Mouse (Mus musculus): ENCODE measurements around the gene Ano7. TPM values are rescaled to one million over a fixed set of nuclear protein-coding genes. Genes with fewer than 3 reads are reported as not detected.

Ano7 gene
- not detected for total RNA-seq (2021)
- polyA plus RNA-seq (2012; rRNA removed) = 0.07 and 0.21 TPM in 2 replicates
- long read RNA-seq = 0 reads

DNA sequence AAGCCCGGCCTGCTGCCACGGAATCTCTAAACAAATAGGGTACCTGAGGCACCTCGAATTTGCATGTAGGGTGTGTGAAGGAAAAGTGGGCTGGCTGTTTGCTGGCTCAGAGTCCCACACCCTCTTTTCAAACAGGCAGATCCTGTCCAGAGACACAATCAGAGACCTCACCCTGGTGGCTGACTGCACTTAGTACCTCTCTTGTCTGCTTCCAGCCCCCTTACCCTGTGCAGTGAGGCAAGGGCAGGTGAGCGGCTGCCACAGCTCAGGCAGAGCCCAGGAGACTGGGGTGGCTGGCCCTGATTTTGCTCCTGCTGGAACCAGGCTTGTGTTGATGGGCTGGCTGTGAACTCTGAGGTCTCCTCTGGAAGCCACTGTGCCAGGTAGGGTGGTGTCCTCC lies at the start of gene Ano7:
Ano7 (plus strand) TSS at position 266 of the 400 bp plus-strand sequence.
- no peak for DNase-seq

DNA sequence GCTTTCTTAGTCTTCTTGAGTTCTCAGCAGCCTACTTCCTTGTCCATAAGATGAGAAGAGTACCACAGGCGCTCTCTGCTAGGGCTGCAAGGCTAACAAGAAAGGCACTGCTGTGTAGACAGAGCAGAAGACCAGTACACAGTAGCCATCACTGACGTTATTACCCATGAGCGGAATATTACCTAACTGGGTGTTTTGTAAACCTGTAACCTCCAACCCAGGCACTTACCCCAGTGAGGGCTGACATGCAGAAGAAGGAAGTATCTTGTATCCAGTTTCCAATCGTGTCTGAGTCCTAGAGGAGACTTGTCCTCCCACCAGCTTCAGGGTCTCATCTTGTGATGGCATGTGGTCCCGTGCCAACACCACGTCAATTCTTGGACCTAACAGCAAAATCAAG lies 49.8 kb upstream of the Ano7 start:
- no peak for DNase-seq

DNA sequence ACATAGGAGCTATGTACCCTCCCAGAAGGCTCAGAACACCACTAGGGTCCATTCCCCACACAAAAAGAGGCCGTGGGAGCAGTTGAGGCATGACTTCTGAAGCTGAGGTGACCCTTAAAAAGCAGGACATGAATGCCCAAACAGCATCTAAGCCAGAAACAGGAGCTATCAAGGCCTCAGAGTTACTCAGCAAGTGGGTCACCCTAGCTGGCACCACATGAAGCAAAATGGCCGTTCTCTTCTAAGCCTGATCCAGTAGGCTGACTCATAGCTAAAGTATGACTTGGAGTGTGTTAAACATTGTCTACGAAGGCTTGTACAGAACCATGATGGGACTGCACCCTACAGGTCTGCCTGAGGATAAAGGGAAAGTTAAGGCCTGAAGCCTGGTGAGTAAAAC lies 47.3 kb upstream of the Ano7 start:
- peak; percentile 73 for DNase-seq

DNA sequence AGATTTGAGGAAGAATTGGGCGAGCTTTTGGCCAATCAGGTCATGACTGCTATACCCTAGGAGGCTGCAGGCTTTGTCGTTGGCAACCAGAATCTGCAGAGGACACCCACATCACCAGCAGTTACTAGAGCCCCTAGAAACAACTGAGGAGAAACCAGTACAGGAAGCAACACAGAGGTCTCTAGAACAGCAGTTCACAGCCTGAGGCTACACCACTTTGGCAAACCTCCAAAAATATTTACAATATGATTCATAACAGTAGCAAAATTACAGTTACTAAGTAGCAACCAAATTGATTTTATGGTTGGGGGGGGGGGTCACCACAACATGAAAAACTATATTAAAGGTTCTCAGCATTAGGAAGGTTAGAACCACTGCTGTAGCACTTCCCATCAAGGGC lies 39.1 kb upstream of the Ano7 start:
- no peak for DNase-seq

DNA sequence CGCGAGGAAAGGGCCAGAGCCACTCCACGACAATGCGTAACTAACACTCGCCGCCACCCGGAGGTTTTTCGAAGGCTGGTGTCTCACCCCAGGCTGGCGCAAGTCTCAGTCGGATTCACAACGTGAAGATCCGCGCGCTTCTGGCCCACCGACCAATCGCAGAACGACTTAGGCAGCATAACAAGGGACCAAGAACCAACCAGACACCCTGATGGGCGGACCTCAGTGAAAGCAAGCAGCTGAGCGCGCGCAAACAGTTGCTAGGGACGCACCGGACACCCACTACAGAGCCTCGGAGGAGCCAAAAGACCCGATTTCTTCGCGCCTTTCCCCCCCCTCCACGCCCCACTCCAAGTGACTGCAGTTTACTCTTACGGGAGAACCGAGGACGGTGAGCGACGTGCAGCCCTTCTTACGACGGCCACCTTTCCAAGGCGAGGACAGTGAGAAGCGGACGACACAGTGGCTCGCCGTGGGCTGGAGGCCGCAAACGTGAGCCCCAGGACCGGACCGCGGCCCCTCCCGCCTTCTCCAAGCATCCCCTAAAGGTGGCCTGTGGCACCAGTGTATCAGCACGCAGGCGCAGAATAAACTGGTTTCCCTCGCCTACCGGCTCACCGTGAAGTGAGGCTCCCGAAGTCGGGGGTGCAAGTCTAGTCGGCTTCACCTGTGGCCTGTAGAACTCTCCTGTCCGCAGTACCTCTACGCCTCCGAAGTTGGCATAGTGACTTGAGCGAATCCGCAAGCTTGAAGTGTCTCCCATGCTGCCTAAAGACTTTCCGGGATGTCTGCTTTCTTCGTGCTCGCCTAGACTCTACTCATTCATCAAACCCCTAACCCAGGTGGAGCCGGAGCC lies 30.9 kb upstream of the Ano7 start, which contains the start of the genes Ppp1r7 and Pask:
Ppp1r7 (plus strand) TSS at position 207 of the 856 bp plus-strand sequence.
Pask (minus strand) TSS at position 835 of the 856 bp plus-strand sequence.
- peak; percentile 96 for DNase-seq

DNA sequence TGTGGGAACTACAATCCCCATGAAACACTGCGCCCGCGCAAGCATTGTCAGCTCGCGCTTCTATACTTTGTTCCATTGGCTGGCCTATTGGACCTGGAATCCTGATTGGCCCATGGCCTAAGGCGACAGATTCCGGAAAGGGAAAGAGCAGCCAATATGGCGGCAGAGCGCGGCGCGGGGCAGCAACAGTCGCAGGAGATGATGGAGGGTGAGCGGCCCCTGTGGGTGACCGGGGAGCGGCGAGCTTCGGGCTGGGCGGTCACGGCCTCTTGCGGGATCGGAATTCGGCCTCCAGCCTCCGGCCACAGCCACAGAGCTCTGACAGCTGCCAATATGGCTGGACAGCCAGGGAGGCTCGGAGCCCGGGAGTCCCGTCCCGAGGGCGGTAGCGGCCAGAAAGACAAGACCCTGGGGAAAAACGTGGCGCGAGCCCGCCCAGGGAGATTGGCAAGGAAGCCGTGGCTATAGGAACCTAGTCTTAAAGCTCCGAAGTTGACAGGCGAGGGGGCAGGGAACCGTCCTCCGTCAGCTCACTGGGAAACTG lies 30.2 kb upstream of the Ano7 start:
- peak; percentile 95 for DNase-seq

DNA sequence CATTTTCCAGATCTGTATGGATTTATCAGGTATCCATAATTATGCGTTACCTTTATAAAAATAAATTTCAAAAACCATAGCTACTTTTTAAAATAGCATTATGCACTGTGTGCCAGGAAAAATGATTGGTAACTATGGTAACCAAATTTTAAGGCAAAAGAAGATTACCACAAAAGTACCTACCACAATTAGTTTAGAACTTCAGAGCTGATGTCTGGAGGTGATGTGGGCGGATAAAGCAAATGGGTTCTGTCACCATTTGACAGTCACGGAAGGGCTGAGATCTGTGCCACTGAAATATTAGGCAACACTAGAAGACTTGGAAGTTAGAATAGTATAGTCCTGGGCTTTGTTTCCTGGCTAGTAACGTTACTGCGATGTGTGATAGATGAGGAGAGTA lies 26.6 kb upstream of the Ano7 start:
- DNase-seq = no peak

DNA sequence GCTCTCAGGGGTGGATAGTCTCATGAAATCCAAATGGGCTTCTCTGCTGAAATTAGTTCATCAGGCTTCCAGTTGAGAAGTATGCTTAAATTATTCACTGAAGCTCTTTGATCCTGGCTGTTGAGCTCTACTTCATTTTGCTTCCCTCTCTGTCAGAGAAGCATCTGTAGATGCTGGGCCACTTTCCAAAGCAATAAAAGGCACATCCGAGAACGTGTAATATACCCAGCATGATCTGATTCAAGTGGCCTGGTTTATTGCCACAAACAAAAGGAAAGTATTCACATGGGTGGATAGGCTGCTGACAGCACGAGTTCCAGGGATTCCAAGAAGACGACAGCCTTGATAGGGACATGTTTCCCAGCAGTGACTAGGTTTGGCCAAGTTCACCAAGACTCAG lies 24.0 kb upstream of the Ano7 start:
- DNase-seq = no peak

DNA sequence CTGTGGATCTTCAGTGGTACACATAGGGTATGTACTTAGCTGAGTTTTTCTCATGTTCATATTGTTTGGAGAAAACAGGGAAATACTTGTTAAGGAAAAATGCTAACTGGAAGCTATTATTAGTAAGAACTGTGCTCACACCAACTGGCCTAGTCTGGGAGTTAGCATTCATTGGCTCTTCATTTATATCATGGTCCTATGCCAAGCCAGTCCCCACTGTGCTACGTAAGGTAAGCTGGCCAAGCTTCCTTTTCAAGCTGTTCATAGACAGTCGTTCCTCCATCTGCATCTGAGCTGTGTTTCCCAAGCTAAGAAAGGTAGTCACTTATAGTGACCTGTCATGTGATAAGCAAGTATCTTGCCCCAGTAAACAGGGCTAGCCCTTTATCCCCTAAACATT lies 21.0 kb upstream of the Ano7 start:
- no peak for DNase-seq

DNA sequence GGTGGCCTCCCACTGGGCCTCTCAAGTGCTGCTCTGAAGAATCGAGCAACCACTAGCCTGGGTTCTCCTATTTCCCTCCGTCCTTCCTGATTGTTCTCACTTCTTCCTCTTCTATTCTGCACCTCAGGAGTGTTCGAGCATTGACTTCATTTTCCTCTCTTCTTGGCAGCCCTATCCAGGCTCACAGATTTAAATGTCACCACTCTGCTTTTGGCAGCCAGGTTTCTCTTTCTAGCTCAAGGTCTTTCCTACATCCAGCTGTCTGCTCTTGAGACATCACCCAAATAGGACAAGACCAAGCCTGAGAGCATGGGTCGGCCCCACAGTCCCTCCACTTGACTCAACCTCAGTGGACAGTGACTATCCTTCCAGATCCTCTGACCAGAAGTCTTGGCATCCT lies 11.1 kb upstream of the Ano7 start:
- DNase-seq = peak; percentile 37

DNA sequence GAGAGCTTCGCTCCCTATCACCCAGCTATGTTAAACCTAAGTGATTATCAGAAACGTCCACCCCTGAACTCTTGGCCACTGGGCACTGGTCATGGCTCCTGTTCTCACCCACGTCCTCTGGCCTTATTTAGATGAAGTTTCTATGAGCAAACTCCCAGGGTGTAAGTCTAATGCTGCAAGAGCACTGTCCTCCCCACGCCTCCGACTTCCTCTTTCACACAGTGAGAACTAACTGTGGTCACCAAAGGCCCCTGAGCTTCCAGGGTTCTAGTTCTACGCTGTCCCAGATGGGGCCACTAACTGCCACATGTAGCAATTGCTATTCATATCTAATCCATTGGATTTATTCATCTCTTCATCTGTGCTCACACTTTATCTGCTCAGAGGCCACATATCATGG lies 8.1 kb upstream of the Ano7 start:
- no peak for DNase-seq

DNA sequence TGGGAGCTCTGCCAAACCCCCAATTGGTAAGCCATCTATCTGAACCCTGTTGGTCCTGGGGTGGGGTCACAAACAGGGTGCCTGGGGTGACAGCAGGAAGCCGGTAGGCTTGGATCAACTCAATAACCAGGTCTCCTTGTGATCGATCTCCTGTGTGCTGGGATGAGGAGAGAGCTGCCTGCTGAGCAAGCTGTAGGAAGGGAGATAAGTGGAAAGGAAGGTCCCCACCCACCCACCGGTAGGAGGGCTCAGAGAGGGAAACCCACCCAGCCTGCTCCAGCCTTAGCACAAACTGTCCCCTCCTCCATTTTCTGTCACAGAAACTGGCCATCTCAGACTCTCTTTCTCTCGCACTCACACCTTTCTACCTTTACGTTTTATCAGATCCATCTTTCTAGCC lies 3.6 kb downstream of the Ano7 start:
- DNase-seq = no peak

DNA sequence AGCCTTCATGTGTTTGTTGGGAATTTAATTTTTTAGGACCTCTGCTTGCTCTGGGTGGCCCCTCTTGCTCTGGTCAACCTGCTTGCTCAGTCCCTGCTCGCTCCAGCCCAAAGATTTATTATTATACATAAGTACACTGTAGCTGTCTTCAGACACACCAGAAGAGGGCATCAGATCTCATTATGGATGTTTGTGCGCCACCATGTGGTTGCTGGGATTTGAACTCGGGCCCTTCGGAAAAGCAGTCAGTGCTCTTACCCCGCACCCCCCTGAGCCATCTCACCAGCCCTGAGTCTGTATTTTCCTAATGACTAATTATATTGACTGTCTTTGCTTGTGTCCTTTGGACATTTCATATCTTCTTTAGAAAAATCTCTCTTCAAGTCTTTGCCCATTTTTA lies 5.4 kb downstream of the Ano7 start:
- DNase-seq = no peak

DNA sequence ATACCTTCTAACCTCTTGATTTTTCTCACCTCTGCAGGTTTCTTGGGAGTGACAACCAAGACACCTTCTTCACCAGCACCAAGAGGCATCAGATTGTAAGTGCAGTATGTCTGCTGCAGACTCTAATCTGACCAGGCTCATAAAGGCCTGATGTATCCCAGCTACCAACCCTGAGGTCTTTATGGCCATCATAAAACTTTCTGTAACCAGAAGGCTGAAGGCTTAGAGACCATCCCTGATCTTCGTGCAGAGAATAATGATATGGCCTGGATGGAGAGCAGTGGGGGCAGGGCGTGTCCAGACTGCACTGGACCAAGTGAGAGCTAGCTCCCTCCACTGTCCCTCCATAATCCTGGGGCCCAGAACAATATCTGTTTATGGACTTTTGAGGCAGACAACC lies 13.5 kb downstream of the Ano7 start:
- DNase-seq = no peak

DNA sequence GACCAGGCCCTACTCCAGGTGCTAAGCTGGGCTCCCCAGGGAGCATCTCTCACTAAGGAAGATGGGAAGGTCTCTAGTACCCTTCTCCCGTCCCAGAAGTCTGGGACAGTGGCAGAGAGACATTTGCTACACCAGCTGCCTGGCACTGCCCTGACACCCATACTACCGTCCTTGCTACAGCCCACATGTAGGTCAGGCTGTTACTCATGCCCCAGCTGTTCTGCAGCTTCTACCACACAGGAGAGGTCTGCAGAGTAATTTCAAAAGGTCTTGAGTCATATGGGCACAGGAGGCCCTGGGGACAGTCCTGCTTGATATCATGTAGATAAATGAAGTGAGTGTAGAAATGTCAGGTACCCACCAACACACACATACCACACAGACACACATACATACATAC lies 15.2 kb downstream of the Ano7 start:
- DNase-seq = peak; percentile 56

DNA sequence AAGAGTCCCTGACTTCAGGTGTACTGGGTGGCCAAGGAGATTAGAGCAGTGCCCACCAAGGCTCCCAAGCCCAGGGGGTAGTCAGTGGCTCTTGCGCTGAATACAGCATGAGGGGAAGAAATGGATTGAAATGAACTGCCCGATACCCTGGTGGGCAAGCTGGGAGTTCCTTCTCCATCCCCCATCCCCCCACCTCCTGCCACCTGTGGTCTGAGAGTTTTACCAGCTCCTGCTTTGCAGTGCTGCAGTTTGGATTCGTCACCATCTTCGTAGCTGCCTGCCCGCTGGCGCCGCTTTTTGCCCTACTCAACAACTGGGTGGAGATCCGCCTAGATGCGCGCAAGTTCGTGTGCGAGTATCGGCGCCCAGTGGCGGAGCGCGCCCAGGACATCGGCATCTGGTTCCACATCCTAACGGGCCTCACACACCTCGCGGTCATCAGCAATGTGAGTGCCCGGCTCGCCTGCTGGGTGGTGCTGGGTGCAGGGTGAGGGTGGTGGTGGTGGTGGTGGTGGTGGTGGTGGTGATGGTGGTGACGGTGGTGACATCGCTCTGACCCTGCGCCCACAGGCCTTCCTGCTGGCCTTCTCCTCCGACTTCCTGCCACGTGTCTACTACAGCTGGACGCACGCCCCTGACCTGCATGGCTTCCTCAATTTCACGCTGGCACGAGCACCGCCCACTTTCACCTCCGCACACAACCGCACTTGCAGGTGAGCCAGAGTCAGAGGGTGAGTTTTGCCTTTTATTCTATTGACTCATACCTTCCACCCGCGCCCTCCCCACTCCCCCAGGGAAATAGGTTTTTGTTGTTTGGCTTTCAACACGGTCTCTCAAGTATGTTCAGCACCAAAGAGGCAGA lies 27.7 kb downstream of the Ano7 start:
- no peak for DNase-seq

DNA sequence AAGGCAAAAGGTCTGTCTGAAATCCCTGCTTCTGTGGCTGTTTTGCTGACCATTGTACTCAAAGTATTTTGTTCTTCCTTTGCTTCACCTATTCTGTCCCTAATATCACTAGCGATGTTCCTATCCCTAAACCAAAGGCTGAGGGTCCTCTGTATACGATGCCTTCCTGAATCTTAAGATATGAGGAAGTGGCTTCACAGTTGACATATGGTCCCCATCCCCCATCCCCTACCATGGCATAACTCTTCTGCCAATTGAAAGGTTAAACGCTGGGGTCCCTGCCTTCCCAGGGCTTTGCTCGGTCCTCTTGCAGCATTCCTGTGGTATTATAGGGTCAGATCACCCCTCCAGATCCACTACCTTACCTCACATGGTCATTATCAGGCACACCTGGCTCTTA lies 29.7 kb downstream of the Ano7 start:
- DNase-seq = no peak

DNA sequence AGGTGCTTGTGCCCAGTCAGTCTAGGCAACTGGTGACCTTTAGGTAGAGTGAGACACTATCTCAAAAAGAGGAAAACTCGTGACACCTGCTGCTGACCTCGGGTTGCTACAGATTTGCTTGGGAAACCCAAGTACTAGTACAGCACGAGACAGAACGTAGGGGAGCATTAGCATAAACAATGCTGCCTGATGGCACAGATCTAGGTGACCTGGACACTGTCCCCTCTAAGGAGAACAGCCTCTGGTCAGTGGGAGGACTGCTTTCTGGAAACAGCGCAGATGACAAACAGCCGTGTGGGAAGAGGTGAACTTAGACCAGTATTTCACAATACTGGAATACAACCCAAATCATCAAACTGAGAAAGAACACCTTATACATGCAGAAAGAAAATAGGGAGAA lies 58.4 kb downstream of the Ano7 start:
- DNase-seq = no peak

DNA sequence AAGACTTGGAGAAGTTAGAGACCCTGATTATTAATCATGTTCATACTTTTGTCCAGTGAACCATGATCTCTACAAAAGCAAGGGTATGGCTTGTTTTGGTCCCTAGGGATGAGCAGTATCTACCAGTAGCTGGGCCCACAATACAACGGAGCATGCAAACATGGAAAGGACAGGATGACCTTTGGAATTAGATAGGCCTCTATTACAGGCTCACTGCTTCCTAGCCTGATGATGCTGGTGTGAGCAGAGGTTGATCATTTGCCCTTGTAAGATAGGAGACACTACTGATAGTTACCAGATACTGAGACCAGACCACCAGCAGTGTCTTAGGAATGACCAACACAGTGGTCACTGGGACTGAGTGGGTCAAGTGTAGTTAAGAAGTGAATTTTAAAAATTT lies 65.6 kb downstream of the Ano7 start:
- no peak for DNase-seq

DNA sequence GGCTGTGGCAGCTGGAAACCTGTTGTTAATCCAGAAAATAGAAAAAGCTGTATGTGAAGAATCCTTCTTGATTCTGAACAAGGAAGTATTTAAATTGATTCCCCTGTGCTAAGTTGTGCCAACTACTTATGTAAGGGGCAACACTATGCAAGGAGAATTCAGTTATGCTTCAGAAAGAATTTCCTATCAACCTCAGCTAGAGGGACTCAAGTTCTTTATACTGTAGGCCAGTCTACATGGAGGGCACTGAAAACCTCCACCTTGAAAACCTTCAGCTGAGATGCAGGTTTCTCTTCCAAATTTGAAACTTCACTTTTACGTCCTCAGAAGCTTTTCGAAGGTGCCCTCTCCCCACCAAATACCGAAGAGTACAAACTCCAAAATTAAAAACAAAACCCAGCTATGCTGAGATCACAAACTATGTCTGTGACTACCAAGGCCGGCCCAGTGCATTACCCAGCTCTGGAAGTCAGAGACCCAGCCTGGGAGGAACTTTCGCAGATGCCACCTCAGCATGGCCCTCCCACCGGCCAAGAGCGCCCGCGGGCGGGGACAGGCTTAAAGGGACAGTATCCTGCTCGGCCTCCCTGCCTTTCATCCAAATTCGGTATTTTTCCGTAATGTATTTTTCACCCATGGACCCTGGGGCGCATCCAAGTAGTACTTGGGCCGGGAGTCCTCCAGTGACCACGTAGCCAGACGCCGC lies 70.8 kb downstream of the Ano7 start:
- DNase-seq = peak; percentile 94

DNA sequence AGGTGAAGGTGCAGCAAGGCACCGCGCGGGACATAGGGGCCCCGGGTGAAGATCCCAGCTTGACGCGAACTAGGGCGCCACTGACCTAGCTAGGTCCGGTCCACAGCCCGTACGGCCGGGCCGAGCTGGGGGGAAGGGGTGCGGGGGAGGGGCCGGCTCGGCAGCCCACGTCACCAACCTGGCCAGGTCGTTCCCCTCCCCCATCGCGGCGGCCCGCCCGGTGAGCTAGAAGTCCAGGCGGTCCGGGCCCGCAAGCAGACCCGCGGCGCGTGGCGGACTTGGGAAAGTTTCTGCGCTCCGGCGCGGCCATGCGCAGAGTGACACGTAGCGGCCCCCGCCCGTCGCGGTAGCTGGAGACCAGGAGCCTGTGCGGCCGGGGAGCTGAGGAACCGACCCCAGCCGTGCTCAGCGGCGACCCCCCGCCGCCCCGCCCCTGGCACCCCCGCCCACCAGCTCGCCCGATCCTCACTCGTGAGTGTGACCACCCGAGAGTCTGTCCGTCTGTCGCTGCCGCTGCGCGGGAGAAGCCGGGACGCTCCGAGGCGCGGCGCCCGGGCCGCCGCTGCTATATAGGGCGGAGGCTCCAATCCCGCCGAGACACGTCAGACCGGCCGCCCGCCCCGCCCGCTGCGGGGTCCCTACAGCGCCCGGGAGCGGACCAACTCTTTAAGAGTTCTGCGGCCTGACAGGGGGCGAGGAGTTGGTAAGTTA lies 71.5 kb downstream of the Ano7 start:
- peak; percentile 91 for DNase-seq

DNA sequence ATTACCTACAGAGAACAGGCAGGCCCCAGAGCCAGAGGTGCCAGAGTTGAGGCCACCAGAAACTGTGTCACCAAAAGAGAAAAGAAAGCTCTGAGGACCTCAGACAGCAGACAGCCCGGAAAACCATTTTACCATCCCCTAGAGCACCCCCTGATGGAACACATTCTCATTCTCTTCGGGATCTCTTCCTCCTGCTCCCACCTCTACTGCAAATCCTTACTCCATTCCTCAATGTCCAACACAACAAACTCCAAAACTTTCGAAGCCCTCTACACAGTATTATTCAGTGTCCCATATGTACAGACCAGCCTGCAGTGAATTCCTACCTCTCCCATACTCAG lies 72.1 kb downstream of the Ano7 start:
- DNase-seq = no peak
